Mouse (Mus musculus) stomach, embryonic 14.5 days (tissue): Measurements from ENCODE around the gene Adam22. TPM values are rescaled to one million over a fixed set of nuclear protein-coding genes. Genes with fewer than 3 reads are reported as not detected.

ENCODE experiments used
- ATAC-seq: fragments of 200-750 bp; cut with Nextera tagmentation; 2 replicates; pipeline ENCODE4 v1.8.0; 2017; ENCODE audit warnings: low read depth, moderate TSS enrichment; ENCODE audit not compliant: insufficient number of reproducible peaks, insufficient read depth, low FRiP score
- H3K27ac ChIP-seq: fragments of 300-500 bp; sonication (generic); 2 replicates; pipeline ENCODE4 v1.5.1; 2014; ENCODE audit warnings: mild to moderate bottlenecking, low read length, moderate library complexity, mixed read lengths
- H3K27me3 ChIP-seq: fragments of 300-500 bp; sonication (generic); 2 replicates; pipeline ENCODE4 v1.6.1; 2014; ENCODE audit warnings: low read length, control low read depth, mixed read lengths; ENCODE audit not compliant: control insufficient read depth, insufficient read depth
- H3K36me3 ChIP-seq: fragments of 300-500 bp; sonication (generic); 2 replicates; pipeline ENCODE4 v1.6.1; 2014; ENCODE audit warnings: mild to moderate bottlenecking, control low read depth, low read length, moderate library complexity, mixed read lengths; ENCODE audit not compliant: control insufficient read depth, insufficient read depth
- H3K4me1 ChIP-seq: fragments of 300-500 bp; sonication (generic); 2 replicates; pipeline ENCODE4 v1.6.1; 2014; ENCODE audit warnings: low read length, control low read depth, mixed read lengths; ENCODE audit not compliant: control insufficient read depth, insufficient read depth
- H3K4me2 ChIP-seq: fragments of 300-500 bp; sonication (generic); replicated peaks from 2 replicates; pipeline ENCODE4 v1.6.1; 2014; ENCODE audit warnings: low read depth, low read length, control low read depth
- H3K4me3 ChIP-seq: fragments of 300-500 bp; sonication (generic); 2 replicates; pipeline ENCODE4 v1.5.1; 2014; ENCODE audit warnings: low read depth, low read length, control low read depth
- H3K9ac ChIP-seq: fragments of 300-500 bp; sonication (generic); replicated peaks from 2 replicates; pipeline ENCODE4 v1.6.1; 2014; ENCODE audit warnings: low read depth, mild to moderate bottlenecking, control low read depth, low read length, moderate library complexity, mixed read lengths
- H3K9me3 ChIP-seq: fragments of 300-500 bp; sonication (generic); 2 replicates; pipeline ENCODE4 v1.6.1; 2016; ENCODE audit warnings: low read depth, low read length, control low read depth; ENCODE audit not compliant: control insufficient read depth
- WGBS: fragments of 180-500 bp; shearing (Covaris S2); extraction: QIAGEN DNeasy Blood & Tissue Kit; methylation state at CpG from one replicate; pipeline ENCODE4 v1.1.7; 2014; 5-methylcytosine and 5-hydroxymethylcytosine counted together
- polyA plus RNA-seq: library from polyadenylated mRNA; unstranded; fragments of >200 nt; fragmentation: Nextera tagmentation; extraction: Ambion mirVana; gene quantifications from 2 replicates; pipeline ENCODE4 v1.2.1, GENCODE M21; 2014

Adam22 gene
- polyA plus RNA-seq, 1 experiment from 2014 or later = 13.4 TPM

- Histone ChIP-seq H3K4me2 (no peak overlapping the region), H3K9me3 (no peaks in the 10 kb centered on the region), H3K27me3 (no peaks in the 10 kb centered on the region), H3K4me1 (no peaks in the 10 kb centered on the region), H3K9ac (no peak overlapping the region), H3K27ac (no peak overlapping the region), H3K36me3 (no peaks in the 10 kb centered on the region), H3K4me3 (no peak overlapping the region)
- 92% methylated on average over 1 of the region's 1 CpGs for WGBS
- ATAC-seq = no peak
Observed at GRCm38 (mm10) chr5:8291496-8291895, 76.5 kb downstream of the Adam22 start.

GRCm38 (mm10) chr5:8289678-8290614 lies 78.0 kb downstream of the Adam22 start:
- Histone ChIP-seq H3K9ac (no peak overlapping the region), H3K27me3 (no peaks in the 10 kb centered on the region), H3K4me3 (no peak overlapping the region), H3K9me3 (no peaks in the 10 kb centered on the region), H3K4me1 (no peaks in the 10 kb centered on the region), H3K27ac (no peak overlapping the region), H3K36me3 (no peaks in the 10 kb centered on the region), H3K4me2 (no peak overlapping the region)
- no peak for ATAC-seq
- WGBS = 73% methylated on average over 6 of the region's 6 CpGs

GRCm38 (mm10) chr5:8284123-8284522 lies 83.8 kb downstream of the Adam22 start:
- Histone ChIP-seq H3K4me2 (no peak overlapping the region), H3K9ac (no peak overlapping the region), H3K4me1 (no peaks in the 10 kb centered on the region), H3K36me3 (no peaks in the 10 kb centered on the region), H3K9me3 (no peaks in the 10 kb centered on the region), H3K27me3 (no peaks in the 10 kb centered on the region), H3K27ac (no peak overlapping the region), H3K4me3 (no peak overlapping the region)
- no peak for ATAC-seq
- 44% methylated on average over 5 of the region's 5 CpGs for WGBS

GRCm38 (mm10) chr5:8276141-8276540 lies 91.8 kb downstream of the Adam22 start:
- no peaks in the 10 kb centered on the region for H3K4me1 ChIP-seq
- H3K4me2 ChIP-seq = no peak overlapping the region
- H3K4me3 ChIP-seq = no peak overlapping the region
- H3K36me3 ChIP-seq = no peaks in the 10 kb centered on the region
- no peak overlapping the region for H3K9ac ChIP-seq
- WGBS = 83% methylated on average over 1 of the region's 1 CpGs
- H3K27me3 ChIP-seq = no peaks in the 10 kb centered on the region
- H3K9me3 ChIP-seq = no peaks in the 10 kb centered on the region
- H3K27ac ChIP-seq = no peak overlapping the region
- ATAC-seq = no peak

- Histone ChIP-seq H3K27me3 (no peaks in the 10 kb centered on the region), H3K9me3 (no peaks in the 10 kb centered on the region), H3K4me3 (no peak overlapping the region), H3K36me3 (no peaks in the 10 kb centered on the region), H3K27ac (no peak overlapping the region), H3K4me2 (no peak overlapping the region), H3K4me1 (no peaks in the 10 kb centered on the region), H3K9ac (no peak overlapping the region)
- WGBS = 90% methylated on average over 1 of the region's 1 CpGs
- ATAC-seq = no peak
Observed at GRCm38 (mm10) chr5:8257366-8257765, 110.6 kb downstream of the Adam22 start.

- Histone ChIP-seq H3K27me3 (no peaks in the 10 kb centered on the region), H3K36me3 (no peaks in the 10 kb centered on the region), H3K9me3 (no peaks in the 10 kb centered on the region), H3K27ac (no peak overlapping the region), H3K4me3 (no peak overlapping the region), H3K4me1 (no peaks in the 10 kb centered on the region), H3K9ac (no peak overlapping the region), H3K4me2 (no peak overlapping the region)
- no peak for ATAC-seq
- 83% methylated on average over 4 of the region's 4 CpGs for WGBS
Observed at GRCm38 (mm10) chr5:8256487-8256886, 111.5 kb downstream of the Adam22 start.

GRCm38 (mm10) chr5:8244696-8245095 lies 123.3 kb downstream of the Adam22 start:
- no peak for ATAC-seq
- Histone ChIP-seq H3K27me3 (no peaks in the 10 kb centered on the region), H3K9me3 (no peaks in the 10 kb centered on the region), H3K9ac (no peak overlapping the region), H3K4me3 (no peak overlapping the region), H3K4me1 (no peaks in the 10 kb centered on the region), H3K36me3 (no peaks in the 10 kb centered on the region), H3K27ac (no peak overlapping the region), H3K4me2 (no peak overlapping the region)
- WGBS = 90% methylated on average over 7 of the region's 7 CpGs

GRCm38 (mm10) chr5:8243064-8243615 lies 124.8 kb downstream of the Adam22 start:
- WGBS = 65% methylated on average over 4 of the region's 4 CpGs
- Histone ChIP-seq H3K36me3 (no peaks in the 10 kb centered on the region), H3K4me2 (no peak overlapping the region), H3K9ac (no peak overlapping the region), H3K9me3 (no peaks in the 10 kb centered on the region), H3K4me1 (no peaks in the 10 kb centered on the region), H3K27me3 (no peaks in the 10 kb centered on the region), H3K27ac (no peak overlapping the region), H3K4me3 (no peak overlapping the region)
- peak; percentile 28; the same call in 1 of the 2 replicates for ATAC-seq
